Mouse (Mus musculus) erythroblast, adult 5-6 weeks (primary cell): ENCODE results near the gene Nfib. TPM values are rescaled to one million over a fixed set of nuclear protein-coding genes. Genes with fewer than 3 reads are reported as not detected.

ENCODE experiments used
- ATAC-seq: replicated peaks from 2 replicates; pipeline ENCODE4 v1.8.0; 2016; ENCODE audit warnings: moderate number of reproducible peaks, mild to moderate bottlenecking, moderate TSS enrichment, inconsistent platforms; ENCODE audit not compliant: poor library complexity, low FRiP score, severe bottlenecking
- total RNA-seq, 2 experiments: library from RNA; stranded (forward) in 1 of 2; stranded (reverse) in 1 of 2; fragments of 150-400 nt in 1 of 2; fragments of 200-764, 138-1000 nt in 1 of 2; gene quantifications; 2 replicates each; pipeline versions ENCODE4 v1.2.3 to v1.2.4; 2015 to 2017; ENCODE audit warnings: low replicate concordance in 2 of 2

Gene Nfib
- total RNA-seq, 2 experiments from 2014 or later, result not detected

DNA sequence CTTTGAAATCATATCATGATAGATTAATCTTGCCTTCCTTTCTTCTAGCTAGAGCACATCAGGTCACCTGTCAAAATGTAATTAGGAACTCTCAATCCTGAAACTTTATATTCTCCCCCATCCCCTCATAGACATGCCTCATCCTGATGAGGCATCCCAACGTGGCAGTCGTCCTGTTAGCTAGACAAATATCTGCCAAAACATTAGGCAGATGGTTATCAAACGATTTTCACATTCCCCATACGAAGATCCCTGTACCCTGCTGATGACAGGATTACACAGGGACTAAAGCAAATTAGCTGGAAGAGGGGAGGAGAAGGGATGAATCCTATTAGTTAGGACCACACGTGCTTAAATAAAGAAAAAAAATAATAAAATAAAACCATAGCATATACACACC lies 69.7 kb downstream of the Nfib start:
- no peak for ATAC-seq

DNA sequence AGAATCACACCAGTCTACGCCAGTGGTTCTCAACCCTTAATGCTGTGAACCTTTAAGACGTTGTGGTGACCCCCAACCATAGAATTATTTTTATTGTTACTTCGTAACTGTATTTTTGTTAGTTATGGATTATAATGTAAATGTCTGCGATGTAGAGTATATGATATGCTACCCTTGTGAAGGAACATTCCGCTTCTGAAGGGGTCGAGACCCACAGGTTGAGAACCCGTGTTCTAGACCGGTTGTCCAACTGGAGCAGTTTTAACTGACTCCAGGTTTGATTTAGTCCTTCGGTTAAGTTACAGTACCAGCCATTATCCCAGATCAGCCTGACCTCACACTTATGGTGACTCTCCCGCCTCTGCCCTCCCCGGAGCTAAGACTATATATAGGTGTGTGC lies 70.4 kb downstream of the Nfib start:
- no peak for ATAC-seq

DNA sequence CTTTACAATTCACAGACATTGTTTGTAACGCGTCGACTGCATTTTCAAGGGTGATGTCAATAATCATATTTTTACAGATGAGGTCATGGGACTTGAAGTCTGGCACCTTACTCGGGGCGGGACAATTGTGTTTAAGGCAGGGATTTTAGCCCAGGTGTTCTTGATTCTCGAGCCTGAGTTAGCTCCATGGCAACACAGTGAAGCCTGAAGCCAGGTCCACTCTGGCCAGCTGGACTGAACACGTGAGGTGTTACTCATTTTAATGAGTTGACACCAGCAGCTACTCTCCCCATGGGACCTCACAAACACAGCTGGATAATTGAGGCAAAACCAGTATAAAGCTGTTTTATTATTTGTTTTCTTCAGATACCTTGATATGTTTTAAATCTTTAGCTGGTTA lies 71.2 kb downstream of the Nfib start:
- ATAC-seq, result no peak

DNA sequence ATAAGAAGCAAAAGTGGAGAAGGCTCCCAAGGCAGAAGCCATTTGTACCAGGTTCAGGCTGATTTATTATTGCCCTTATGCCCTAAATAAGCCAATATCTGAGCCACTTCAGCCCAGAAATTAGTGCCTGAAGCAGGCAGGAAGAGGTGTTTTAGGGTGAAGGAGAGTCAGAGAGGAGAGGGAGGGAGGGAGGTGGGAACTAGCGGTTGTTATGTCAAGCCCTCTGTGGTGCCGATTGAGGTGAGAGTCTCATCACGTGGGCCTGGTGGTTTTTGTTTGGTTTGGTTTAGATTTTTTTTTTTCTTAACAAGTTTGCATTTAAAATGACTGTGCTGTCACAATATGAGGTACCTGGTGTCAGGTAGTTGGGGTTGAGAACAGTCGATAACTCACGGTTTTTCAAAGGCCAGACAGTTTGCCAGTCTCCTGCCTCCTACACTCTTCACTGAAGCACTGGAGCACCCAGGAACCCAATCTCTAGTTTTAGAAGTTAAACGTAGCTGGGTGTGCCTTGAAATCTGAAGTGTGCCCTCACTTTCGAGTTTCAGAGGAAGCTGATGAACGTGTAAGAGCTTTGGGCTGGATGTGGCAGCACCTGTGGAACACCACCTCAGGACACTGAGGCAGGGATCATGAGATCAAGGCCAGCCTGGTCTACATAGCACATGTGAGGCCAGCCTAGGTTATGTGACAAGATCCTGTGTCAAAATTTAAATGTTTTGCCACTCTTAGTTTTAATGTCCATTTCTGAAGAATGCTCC lies 81.1 kb downstream of the Nfib start:
- no peak for ATAC-seq

DNA sequence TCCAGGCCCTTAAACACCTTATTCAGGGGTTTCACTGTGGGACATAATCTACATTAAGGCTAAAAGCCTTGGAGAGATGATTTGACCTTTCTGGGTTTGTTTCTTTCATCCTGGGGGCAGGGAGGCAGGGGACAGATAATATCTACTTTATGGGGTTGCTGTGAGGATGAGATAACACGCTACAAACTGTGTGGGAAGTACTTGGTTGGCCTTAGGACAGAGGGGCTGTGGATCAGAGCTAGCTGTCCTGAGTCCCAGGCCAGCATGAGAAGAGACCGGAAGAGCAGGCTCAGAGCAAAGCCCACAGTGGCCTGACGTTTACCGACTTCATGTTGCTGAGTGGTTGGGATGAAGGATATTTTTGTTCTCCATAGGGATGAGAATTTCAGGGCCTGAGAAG lies 81.7 kb downstream of the Nfib start:
- ATAC-seq, result no peak

DNA sequence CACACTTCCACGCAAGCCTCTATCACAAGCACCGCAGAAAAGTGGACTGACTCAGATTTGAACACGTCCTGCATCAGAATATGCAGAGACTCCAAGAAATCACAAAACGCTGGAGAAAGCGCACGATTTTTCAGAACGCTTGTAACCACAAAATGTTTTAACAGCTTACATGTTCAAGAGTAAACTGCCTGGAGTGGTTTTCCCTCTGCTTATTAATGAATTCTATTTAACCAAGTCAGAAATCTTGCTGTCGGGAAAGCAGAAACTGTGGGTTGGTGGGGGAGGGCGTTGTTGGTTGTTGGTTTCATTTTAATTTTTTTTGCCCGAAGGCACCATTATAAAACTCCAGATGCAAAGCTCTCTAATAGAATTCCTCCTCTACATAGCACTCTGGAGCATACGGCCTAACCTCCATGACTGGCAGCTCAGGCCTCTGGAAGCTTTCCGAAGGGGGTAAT lies 82.4 kb downstream of the Nfib start:
- no peak for ATAC-seq

DNA sequence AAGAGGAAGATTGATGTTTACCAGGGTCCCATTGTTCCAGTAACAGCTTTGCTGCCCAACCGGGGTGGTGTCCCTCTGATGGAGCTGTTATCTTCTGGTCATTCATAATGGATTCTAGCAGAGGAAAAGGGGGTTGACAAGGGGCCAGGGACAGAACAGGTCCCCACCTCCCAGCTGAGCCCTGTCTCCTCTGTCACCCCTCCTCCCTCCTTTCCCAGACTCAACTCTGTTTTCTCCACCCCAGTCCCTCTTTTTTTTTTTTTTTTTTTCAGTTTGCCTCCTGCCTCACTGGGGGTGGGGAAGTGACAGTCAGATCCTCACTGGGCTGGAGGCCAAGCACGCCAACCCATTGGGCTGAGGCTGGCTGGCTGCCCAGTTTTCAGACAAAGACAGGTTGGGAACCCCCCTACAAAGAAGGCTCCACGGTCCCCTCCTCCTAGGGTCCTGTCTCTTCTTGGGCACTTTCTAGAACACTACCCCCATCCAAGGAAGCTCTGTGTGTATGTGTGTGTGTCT lies 83.2 kb downstream of the Nfib start:
- ATAC-seq, result no peak

DNA sequence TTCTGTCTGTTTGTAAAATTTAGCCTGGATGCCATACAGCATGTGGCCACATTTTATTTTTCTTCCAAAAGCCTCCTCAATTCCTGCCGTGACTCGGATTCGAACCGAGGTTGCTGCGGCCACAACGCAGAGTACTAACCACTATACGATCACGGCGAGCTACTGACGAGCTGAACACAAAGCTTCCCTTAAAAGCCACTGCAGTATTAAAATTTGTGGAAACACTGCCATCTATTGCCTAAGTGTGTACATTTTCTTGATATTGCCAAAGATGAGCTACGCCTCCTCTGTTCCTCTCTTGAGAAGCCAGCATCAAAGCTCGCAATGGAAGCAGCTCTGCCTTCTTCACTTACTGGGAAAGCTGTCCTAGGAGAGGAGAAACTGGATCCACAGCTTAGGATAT lies 86.0 kb downstream of the Nfib start:
- ATAC-seq, result no peak

DNA sequence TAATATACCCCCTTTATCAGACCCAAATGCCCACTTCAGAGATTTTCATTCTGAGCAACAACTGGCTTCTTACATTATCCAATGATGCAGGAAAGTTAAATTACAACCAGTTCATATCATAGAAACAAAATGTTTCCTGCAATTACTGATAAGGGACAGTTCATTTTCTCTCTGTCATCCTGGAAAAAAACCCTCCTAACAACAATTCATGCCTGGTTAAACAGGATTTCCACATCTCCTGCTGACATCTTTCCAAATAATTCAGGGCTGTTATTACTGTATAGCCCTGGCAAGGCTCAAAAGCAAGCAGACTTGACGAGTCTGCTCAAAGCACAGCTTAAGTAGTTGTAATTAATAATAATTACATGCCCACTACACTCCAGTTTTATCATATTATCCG lies 86.5 kb downstream of the Nfib start:
- no peak for ATAC-seq

DNA sequence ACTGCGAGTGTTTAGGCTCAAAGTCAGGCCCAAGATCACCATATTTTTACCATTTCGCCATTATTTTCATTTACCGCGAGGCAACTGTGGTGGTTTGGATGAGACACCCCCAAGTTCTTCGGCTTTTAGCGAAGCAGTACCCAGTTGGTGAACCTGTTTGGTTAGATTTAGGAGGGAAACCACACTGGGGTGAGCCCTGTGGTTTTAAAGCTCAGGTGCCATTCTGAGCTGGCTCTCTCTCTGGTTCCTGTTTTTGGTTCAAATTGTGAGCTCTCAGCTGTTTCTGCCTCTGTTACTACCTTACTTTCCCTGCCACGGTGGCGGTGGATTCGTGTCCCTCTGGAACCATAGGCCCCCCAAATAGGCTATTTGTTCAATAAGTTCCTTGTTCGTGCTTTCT lies 88.3 kb downstream of the Nfib start:
- no peak for ATAC-seq

DNA sequence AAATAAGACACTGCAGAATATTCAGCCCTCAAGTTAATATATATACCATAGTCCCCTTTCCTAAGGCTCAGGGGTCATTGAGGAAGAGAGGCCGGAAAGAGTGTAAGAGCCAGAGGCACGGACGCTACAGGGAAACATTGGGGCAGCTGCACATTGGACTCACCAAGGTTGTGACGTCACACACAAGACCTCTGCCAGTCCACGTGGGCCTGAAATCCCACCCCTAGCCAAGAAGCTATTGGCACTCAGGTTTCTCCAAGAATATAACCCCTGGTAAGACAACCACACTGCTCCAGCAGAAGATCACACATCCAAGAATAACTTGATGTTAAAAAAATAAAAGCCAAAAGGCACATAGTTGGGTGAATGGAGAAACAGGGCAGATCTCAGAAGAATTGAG lies 89.8 kb downstream of the Nfib start:
- no peak for ATAC-seq

DNA sequence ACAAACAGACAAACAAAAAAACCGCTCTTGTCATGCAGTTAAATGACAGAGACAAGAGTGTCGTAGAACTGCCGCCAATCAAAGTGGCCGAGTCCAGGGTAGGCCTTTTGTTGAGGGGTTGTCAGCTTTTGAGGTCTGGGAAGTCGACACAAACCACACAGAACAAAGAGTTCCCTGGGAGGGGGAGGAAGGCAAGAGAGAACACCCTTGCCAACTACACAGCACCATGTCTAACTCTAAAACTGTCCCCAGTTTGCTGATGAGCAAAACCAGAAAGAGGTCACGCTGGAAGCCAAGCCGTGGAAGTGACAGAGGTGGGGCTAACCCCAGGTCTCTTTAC lies 91.1 kb downstream of the Nfib start:
- no peak for ATAC-seq

DNA sequence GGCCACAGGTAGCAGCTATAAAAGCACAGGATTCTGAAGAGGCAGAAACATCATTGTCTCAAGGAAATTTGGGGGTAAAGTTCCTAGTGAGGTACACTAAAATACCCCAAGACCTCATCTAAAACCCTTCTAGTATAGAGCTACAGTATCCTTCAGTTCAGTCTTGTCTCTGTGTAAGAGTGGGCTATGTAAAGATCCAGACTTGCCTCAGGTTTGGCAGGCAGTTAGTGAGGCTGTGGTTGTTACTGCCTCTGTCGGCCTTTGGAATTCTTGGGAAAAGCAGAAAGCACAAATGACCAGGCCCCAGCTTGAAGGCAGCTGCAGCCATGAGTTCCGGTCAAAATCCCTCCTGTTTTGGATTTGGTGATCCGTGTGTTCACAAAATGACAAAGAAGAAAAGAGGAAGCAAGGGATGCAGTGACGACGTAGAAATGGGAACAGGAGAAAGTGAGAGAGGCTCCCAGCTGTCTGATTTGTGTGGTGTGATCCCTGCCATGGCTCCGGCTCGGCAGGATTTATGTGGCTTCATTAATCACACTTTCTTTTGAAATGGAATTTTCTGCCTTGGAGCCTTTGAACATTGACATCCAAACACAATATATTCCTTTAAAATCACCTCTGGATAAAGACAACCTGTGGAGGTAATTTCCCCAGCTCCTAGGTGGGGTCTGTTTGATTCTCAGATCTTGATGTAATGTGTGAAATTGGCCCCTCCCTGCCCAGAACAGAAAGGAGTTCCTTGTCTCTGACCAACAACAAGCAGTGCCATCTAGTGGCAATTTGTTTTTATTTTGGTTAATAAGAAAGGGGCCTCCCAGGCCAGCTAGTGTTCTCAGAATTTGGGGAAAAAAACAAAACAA lies 91.7 kb downstream of the Nfib start:
- ATAC-seq, result no peak

DNA sequence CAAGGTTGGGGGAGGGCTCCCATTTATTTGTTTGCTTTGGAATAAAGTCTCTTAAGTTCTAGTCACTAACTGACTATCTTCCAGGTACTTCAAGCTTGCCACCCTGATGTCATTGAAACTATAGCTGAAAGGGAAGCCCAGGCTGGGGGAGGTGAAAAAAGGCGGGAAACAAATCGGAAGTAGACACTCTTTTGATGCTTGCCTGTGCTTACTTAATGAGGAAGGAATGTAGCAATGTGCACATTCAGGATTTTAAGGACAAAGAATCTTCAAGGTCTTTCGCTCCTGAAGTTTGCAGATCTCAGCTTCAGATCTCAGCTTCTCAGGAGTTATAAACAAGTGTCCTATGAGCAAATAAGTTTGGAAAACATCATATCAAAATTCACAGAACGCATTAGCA lies 95.9 kb downstream of the Nfib start:
- no peak for ATAC-seq

DNA sequence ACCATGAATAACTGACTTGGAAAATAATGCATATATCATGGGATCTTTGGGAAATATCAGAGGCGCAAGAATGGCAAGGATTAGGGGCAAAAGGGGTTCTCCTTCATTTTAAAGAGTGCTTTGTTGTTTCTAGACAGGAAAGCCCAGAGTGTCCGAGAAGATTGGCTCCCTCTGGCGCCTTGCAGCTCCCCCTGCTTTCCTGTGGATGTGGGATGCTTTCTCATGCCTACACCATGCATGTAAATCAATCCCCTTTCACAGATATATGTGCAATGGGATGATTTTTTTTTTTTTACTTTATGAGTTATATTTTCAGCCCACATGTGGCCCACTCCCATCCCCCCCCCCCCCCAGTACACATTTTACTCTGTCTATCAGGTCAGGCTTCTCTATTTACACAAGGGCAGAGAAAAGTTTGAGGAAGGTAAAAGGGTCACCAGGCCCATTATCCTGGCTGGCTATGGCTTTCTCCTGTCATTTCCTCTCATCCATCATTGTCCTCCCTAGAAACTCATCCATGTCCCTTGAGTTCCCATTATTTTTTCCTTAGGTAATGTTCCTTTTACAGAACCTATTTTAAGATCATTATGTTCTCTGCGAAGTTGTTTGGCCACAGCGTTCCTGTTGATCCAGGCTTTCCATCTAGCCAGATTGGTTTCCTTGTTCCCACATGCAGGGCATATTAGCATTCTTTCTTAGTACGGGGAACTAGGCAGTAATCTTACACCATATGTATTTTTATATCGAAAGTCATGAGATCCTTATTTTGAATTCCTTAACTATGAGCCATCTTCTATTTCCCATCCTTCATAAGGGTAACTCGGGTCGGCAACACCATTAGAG lies 96.6 kb downstream of the Nfib start:
- no peak for ATAC-seq

DNA sequence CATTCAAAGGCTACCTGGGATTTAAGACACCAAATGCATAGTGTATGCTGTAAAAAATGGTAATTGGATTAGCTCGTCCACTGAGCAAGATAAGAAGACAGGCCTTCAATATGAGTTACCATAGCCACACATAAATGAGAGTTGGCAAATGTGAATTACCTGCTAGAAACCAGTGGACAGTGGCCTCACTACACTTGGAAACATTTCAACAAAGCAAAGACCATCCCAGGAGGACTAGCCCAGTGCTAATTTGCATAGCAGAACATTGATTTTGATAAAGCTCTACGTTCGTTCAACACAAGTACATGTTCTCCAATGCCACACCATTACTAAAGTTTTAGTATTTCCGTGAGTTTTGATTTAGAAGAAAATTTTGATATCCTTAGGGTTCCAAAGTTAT lies 98.3 kb downstream of the Nfib start:
- no peak for ATAC-seq

DNA sequence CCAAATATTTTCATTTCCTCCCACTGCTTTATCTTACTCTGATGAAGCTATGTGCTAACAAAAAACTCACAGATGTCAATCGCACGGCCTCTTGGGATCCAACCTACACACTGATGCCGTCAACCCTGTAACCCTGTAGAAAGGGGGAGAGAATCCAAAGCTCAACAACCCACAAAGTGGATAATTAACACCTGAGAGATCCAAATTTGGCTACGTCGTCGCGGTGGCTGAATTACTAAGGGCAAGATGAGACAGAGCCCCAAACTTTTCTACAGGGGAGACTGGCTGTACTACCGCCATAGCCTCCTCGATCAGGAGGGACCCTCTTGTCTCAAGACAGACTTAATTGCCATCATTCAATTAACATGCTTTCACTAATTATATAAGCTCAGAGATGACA lies 99.2 kb downstream of the Nfib start:
- no peak for ATAC-seq

DNA sequence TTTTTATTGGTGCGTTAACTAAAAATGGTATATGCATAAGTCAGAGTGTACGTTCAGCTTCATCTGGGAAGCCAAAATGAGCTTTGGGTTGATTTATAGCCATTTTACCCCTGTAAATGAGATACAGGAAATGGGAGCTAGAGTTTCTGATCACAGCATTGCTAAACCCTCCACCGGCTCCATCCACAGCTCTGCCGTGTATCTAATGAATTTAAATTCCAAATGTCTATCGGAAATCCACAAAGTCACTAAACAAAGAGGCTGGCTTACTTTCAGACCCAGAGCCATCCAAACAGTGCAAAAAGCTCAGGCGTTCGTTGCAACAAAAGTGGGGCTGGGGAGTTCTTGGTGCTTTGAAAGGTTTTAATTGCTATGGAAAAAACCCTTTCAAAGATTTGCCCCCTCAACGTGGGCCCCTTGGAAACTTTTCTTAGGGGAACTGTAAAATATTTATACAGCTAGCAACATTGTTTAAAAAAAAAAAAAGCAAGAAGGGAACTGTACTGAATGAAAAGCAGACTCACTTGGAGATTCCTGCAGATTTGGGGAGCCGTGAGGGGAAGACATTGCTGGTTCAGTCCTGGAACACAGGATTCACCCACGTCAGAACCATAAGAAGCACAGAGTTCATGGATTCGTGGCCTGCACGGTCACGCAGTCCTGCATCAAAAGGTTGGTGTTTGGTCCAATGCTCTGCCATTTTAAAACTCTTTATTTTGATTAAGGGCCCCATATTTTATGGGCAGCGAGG lies 100.3 kb downstream of the Nfib start:
- no peak for ATAC-seq

DNA sequence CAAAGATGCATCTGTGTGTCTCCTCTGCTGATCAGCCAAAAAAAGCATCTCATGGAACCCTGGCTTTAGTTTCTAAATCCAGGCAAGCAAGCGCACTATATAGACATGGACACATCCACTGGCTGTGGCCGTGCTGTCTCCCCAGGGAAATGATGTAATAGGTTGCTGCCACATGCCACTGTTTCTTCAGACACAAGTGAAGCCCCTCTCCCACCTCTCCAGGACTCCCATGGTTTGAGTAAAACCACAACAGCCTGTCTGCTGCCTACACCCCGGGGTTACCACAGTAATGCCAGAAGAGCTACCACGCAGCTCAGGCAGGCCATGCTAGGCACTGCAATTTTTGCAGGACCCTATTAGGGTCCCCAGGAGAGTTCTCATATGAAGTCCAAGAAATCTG lies 101.0 kb downstream of the Nfib start:
- ATAC-seq, result no peak

DNA sequence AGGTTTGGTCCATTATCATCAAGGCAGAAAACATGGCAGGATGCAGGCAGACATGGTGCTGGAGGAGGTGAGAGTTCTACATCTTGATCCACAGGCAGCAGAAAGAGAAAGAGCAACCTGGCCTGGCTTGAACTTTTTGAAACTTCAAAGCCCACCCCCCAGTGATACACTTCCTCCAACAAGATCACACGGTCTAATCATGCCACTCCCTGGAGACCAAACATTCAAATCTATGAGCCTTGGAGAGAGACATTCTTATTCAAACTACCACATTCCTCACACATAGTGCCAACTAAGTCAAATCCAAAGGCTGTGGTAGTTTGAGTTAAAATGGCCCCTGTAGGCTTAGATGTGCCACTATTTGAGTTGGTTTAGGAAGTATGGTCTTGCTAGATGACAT lies 104.9 kb downstream of the Nfib start:
- ATAC-seq, result no peak
